Mouse (Mus musculus) bone marrow, adult 2 months (tissue): ENCODE results near the gene Ebp. TPM values are rescaled to one million over a fixed set of nuclear protein-coding genes. Genes with fewer than 3 reads are reported as not detected.

Source experiments
- H3K27ac ChIP-seq: fragments of 200-500 bp; 2 replicates; pipeline ENCODE4 v1.5.1; 2012; ENCODE audit warnings: low read depth, mild to moderate bottlenecking, control low read depth, inconsistent platforms, low read length; ENCODE audit not compliant: control insufficient read depth, poor library complexity, insufficient read depth
- H3K4me1 ChIP-seq: fragments of 200-500 bp; 2 replicates; pipeline ENCODE4 v1.6.1; 2011; ENCODE audit warnings: low read length; ENCODE audit not compliant: control insufficient read depth, insufficient read depth
- H3K4me3 ChIP-seq: fragments of 200-500 bp; replicated peaks from 2 replicates; pipeline ENCODE3; 2011; ENCODE audit warnings: mild to moderate bottlenecking, low read depth, low read length, control low read depth; ENCODE audit not compliant: control insufficient read depth
- CTCF ChIP-seq: fragments of 200-500 bp; IDR thresholded peaks from 2 replicates; pipeline ENCODE4 v1.5.1; 2011; ENCODE audit warnings: low read length, control low read depth; ENCODE audit not compliant: control insufficient read depth, insufficient read depth
- POLR2A ChIP-seq: fragments of 200-500 bp; IDR thresholded peaks from 2 replicates; pipeline ENCODE4 v1.6.1; 2011; ENCODE audit warnings: low read depth, mild to moderate bottlenecking, control low read depth, low read length, borderline replicate concordance; ENCODE audit not compliant: control insufficient read depth
- WGBS: fragments of 180-500 bp; shearing (Covaris S2); methylation state at CpG from one replicate; pipeline ENCODE4 v1.1.7; 2018; 5-methylcytosine and 5-hydroxymethylcytosine counted together
- polyA plus RNA-seq: library from polyadenylated mRNA; stranded (reverse); fragments of >200 nt; gene quantifications from 2 replicates; pipeline ENCODE4 v1.2.4, GENCODE M21; 2011; ENCODE audit warnings: low replicate concordance; ENCODE audit not compliant: missing spikeins, insufficient read depth, insufficient read length

The Ebp gene
- polyA plus RNA-seq, 1 experiment = 62.2 TPM

DNA sequence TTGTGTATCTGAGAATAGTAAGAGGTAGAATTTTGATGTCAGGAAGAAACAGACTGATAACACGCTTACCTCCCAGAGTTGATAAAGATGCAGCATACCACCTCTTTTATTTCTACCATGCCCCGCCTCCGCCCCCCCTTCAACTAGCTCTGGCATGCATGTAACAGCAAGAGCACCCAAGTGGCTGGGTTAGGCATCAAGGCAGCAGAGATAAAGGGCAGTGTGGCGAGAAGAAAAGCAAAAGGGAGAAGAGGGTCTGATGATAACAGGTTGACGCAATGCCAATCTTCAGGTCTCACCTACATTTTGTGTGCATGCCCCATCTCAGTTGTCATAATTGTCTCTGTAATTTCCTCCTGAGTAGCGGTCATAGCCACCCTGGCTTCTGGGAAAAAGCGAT, 50.4 kb downstream of the Ebp start:
- no peak for TF ChIP-seq POLR2A
- TF ChIP-seq CTCF = no peak
- no peak overlapping the region for H3K4me3 ChIP-seq

DNA sequence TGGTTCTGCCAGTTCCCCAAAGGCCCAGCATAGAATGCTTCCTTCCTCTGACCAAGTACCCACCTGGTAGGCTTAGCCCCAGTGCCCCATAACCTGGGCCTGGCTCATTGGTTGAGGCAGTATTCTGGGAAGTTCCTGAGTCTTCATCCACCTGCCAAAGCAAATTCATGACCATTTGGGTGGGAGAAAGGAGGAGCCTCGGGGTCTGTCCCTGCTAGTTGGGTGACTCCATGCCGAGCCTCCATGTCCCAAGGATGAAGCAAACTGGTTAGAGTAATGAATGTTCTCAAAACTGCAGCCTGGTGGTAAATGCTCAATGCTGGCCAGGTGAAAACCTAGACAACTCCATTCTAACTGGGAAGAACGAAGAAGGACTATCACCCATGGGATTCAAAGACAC, 52.3 kb downstream of the Ebp start:
- H3K4me1 ChIP-seq = no peaks in the 10 kb centered on the region; the same call in 1 of the 2 replicates
- H3K4me3 ChIP-seq = no peak overlapping the region
- WGBS = 74% methylated on average over 3 of the region's 3 CpGs
- H3K27ac ChIP-seq = no peak overlapping the region
- TF ChIP-seq CTCF = no peak
- TF ChIP-seq POLR2A = no peak

More for the DNA sequence above, 50.4 kb downstream of the Ebp start:
- H3K4me1 ChIP-seq = no peaks in the 10 kb centered on the region
- no peak overlapping the region for H3K27ac ChIP-seq
- 71% methylated on average over 7 of the region's 7 CpGs for WGBS

DNA sequence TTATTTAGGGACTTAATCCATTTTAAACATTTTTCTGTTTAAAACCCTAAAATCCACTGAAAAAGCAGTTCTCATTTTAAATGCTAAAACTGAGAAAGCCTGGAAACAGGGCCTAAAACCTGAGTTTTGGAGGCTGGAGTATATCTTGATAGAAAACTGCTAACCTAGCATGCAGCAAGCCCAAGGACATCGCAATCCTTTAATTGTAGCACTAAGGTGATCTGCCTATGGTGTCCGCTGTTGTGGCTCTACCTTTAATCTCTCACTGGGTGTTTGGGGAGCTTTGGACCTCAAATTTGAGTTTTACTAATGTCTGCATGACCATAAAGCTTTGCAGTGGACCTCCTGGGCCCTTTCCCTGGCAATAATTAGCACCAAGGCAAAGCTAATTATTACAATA, 52.9 kb downstream of the Ebp start:
- TF ChIP-seq POLR2A (no peak), CTCF (no peak)
- WGBS = 98% methylated on average over 2 of the region's 2 CpGs
- Histone ChIP-seq H3K4me3 (no peak overlapping the region), H3K4me1 (no peaks in the 10 kb centered on the region; the same call in 1 of the 2 replicates), H3K27ac (no peak overlapping the region)

DNA sequence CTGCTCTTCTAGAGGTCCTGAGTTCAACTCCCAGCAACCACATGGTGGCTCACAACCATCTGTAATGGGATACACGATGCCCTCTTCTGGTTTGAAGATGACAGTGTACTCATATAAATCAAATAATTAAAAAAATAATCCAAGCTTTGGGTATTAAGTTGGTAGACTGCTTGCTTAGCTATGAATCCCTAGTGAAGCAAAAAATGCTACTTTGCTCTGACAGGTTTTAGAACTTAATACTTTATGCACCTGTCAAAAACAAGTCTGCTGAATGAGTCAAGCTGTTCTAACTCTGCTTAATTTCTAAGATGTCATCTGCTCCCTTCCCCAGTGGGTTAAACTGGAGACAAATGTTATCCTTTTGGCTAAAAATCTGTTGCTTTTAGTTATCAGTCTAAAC, 53.8 kb downstream of the Ebp start:
- H3K27ac ChIP-seq = no peak overlapping the region
- 25% methylated on average over 1 of the region's 1 CpGs for WGBS
- TF ChIP-seq POLR2A (no peak), CTCF (no peak)
- H3K4me3 ChIP-seq = no peak overlapping the region
- H3K4me1 ChIP-seq = no peaks in the 10 kb centered on the region; the same call in 1 of the 2 replicates

DNA sequence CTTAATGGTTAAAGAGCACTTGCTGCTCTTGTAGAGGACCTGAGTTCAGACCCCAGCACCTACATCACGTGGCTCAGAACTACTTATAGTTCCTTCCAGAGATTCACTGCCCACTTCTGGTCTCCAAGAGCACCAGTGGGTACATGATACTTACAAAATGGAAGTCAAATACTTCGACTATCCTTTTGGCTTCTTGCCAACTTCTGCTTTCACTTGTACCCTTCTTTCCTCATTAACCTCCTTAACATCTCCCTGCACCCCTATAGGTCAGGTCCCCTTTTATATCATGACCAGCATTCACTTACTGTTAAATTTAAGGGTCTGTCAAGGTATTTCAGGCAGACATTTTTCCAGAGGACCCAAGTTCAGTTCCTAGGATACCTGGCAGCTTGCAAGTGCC, 57.4 kb downstream of the Ebp start:
- Histone ChIP-seq H3K4me1 (no peaks in the 10 kb centered on the region; the same call in 1 of the 2 replicates), H3K27ac (no peak overlapping the region), H3K4me3 (no peak overlapping the region)
- 35% methylated on average over 2 of the region's 2 CpGs for WGBS
- TF ChIP-seq CTCF = no peak
- no peak for TF ChIP-seq POLR2A

Other genes starting within 250 kb of the Ebp start
- gene Hdac6, start 245.6 kb downstream of the Ebp start, polyA plus RNA-seq = 8.3 and 17.0 TPM in 2 replicates
- 91.2 and 137 TPM in 2 replicates for gene Gata1, start 215.4 kb downstream of the Ebp start, polyA plus RNA-seq
- gene Glod5, start 175.0 kb downstream of the Ebp start, polyA plus RNA-seq = not detected in 2 replicates
- 27.4 and 30.7 TPM in 2 replicates for gene Suv39h1, start 118.8 kb downstream of the Ebp start, polyA plus RNA-seq
- gene Was, start 103.0 kb downstream of the Ebp start, polyA plus RNA-seq = 10.1 and 32.0 TPM in 2 replicates
- 23.3 and 35.6 TPM in 2 replicates for gene Wdr13, start 60.6 kb downstream of the Ebp start, polyA plus RNA-seq
- 301 and 341 TPM in 2 replicates for gene Rbm3, start 47.6 kb downstream of the Ebp start, polyA plus RNA-seq
- gene Tbc1d25, start 17.3 kb downstream of the Ebp start, polyA plus RNA-seq = 3.6 and 6.6 TPM in 2 replicates
- 2.0 and 5.0 TPM in 2 replicates for gene Porcn, start 13.0 kb upstream of the Ebp start, polyA plus RNA-seq
- 13.8 and 22.6 TPM in 2 replicates for gene Ftsj1, start 58.9 kb upstream of the Ebp start, polyA plus RNA-seq
- gene Slc38a5, start 77.6 kb upstream of the Ebp start, polyA plus RNA-seq = 106 and 143 TPM in 2 replicates
- gene Ssxb10, start 133.9 kb upstream of the Ebp start, polyA plus RNA-seq = not detected in 2 replicates
- gene Ssxb9, start 173.5 kb upstream of the Ebp start, polyA plus RNA-seq = not detected in 2 replicates
- gene Ssxb1, start 219.8 kb upstream of the Ebp start, polyA plus RNA-seq = not detected in 2 replicates